Mouse (Mus musculus) adrenal gland (tissue): ENCODE measurements around the gene Vkorc1l1.

ENCODE experiments used
- intact Hi-C: fragments of 180-260 bp; cut with DNase I; formaldehyde crosslinking; loops from one replicate; pipeline ENCODE4 v1.15.1; 2025

The Vkorc1l1 gene

DNA sequence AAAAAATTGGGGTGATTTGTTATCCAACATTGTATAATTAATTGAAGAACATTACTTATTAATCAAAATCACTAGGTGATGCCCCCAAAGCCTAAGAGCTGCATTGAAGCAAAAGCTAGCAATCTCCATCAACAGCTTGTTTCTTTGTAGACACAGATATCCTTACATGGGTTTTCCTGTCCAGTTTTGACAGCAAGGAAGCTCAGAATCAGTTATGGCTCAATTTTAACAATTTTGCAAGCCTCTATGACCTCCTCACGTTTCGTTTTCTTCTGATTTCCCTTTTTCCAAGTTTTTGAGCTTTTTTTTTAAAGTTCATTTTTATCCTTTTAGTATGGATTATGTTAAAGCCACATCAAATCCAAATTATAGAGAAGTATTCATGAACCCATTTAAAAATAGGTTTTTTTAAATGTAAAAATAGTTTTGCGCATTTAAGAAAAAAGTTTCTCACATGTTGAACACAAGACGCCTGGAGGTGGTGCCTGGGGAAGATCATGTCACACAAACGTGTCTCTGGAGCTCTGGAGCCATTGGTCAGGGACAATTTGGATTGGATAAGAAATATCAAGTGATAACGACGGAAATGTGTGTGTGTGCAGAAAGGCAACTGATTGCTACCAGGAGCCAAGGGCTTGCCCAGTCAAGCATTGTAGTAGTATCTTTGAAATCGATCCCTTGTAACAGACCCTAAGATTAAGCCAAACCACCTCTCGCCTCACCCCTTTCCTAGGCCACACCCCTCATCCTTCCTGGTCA is 855 bp upstream of the Vkorc1l1 start:
- intact Hi-C loops, result loop anchor here (10.0 kb wide), 1 partner anchor 54 kb away; no protein-coding TSS in a partner anchor

DNA sequence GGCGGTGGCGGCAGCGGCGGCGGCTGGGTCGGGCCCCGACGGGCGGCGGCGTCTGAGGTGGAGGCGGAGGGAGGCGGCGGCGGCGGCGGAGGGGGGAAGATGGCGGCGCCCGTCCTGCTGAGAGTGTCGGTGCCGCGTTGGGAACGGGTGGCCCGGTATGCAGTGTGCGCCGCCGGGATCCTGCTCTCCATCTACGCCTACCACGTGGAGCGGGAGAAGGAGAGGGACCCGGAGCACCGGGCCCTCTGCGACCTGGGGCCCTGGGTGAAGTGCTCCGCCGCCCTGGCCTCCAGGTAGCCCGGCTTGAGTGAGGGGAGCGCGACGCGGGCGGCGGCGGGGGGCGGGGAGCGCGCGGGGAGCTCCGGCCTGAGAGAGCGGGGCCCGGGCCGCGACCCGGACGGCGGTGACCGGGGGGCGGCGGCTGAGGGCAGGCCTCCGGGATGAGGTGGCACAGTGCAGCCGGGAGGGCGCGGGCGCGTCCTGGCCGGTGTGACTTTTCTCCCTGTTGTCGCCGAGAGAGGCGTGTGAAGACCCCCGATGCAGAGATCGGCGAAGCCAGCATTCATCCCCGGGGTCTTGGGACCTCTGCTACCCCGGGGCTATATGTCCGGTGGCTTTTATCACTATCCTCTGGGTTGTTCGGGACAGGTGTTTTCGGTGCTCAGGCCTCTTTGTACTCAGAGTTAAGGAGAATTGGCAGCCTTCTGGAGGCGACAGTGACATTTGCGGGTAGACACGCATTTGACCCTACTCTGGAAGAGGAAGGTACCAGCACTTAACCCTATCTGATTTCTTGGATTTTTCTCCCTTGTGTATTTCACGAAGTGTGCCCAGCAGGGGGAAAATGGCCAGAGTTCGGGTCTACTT is 536 bp downstream of the Vkorc1l1 start:
- intact Hi-C loops, result loop anchor here (10.0 kb wide), 1 partner anchor 52 kb away; no protein-coding TSS in a partner anchor

DNA sequence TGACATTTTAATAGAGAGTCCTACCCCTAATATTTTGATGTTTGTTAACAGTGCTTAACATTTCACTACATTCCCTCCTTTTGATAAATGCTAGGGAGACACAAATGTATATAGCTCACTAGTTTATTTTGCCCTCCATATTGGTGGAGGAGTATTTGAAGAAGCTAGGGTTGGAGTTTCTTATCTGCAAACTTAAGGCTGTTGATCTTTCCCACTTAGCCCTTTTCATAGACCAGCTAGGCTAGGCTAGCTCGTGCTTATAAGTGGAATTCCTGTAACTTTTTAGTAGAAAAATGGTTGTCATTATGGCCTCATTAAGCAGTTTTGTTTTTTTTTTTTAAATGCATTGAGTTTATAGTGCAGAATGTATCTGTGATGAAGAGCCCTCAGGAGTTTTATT is 1.6 kb downstream of the Vkorc1l1 start:
- intact Hi-C loops, result loop anchor here (10.0 kb wide), 1 partner anchor 51 kb away; no protein-coding TSS in a partner anchor

DNA sequence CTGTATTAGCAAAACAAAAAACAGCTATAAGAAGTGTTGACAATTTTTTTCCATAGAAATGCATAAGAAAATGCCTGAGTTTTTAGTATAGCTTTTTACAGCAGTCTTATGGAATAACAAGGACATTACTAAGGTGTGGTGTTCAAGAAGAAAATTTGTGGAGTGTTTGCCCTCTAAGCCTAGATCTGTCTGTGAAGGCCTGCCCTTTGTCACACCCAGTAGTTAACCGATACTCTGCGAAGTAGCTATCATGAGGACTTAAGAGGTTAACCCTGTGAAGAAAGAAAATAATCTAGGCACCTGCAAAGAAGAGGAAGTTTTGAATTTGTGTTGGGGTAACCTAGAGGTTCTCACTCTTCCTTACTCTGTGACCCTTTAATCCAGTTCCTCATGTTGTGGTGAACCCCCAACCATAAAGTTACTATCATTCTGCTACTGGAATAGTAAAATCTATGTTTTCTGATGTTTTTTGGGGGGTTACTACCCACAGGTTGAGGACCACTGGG is 5.8 kb downstream of the Vkorc1l1 start:
- intact Hi-C loops, result loop anchor here (10.0 kb wide), 1 partner anchor 47 kb away; no protein-coding TSS in a partner anchor

DNA sequence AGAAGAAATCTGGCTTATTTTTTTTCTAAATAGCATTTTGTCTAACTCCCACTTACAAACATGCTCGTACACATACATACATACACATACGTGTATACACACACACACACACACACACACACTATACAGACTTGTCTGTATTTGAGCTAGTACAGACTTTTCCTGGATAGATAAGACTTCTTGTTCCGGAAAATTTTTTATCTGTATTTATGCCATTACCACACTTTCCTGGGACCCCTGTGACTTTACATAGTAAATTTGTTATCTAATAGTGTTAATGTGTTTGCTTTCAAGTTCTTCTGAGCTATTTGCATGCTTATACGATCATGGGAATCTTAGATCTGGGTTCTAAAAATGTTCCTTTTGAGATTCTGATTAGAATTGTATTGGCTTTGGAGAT is 10.4 kb downstream of the Vkorc1l1 start:
- intact Hi-C loops, result no loop called here

DNA sequence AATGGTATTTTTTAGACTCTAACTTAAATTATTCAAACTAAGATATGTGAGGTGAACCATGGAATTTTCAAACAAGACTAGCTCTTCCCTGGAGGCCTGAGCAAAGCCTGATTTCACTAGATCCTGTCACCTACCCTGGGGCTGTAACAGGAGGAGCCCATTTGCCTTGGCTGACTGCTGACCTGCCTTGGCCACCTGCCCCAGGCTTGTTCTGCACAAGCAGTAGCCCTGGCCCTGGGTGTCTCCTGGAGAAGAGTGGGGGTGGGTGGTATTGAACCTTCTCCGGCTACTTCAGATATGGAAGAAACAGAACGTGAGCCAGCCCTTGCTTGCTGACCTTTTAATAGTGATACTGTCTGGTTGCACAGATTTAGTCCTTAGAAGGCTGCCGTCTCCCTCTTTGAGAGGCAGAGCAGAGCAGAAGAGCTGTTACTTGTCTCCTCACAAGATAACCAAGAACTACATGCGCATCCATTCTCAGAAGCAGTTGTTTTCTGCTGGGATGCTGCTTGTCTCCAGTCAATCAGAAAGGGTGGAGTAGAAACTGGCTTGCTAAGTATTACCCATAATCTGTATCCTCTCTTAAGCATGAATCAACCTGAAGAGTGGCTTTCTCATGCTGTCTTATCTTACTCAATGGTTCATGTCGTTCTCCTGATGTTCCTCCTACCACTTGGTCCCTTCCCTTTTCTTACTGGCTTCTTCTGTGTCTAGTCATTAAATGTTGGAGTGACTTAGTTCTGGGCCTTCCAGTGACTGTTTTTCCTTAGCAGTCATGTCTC is 12.9 kb downstream of the Vkorc1l1 start:
- intact Hi-C loops, result no loop called here

DNA sequence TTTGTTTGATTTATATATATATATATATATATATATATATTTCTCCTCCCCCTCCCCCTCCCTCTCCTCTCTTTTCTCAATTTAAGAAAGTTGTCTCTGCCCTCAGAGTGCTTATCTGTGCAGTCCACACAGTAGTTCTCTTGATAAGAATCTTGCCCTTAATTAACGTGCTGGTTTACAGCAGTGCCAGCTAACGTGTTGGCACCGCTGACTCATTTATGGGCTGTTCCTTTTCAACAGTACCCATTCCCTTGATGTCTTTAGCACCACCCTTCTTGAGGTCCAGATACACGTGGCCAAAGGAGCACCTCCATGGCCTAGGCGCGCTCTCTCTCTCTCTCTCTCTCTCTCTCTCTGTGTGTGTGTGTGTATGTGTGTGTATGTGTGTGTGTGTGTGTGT is 14.0 kb downstream of the Vkorc1l1 start:
- intact Hi-C loops, result no loop called here

DNA sequence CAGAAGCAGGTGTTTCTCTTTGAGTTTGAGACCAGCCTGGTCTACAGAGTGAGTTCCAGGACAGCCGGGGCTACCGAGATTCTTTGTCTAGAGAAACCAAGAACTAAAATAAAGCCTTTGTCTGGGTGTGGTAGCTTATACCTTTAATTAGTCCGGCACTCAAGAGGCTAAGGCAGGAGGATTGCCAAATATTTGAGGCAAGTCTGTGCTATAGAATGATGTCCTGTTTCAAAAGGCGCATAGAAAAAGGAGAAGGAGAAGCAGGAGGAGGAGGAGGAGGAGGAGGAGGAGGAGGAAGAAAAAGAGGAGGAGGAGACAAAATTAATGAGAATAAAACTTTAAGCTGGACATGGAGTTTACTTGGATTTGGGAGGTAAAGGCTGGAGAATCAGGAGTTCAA is 21.5 kb downstream of the Vkorc1l1 start:
- intact Hi-C loops, result no loop called here

DNA sequence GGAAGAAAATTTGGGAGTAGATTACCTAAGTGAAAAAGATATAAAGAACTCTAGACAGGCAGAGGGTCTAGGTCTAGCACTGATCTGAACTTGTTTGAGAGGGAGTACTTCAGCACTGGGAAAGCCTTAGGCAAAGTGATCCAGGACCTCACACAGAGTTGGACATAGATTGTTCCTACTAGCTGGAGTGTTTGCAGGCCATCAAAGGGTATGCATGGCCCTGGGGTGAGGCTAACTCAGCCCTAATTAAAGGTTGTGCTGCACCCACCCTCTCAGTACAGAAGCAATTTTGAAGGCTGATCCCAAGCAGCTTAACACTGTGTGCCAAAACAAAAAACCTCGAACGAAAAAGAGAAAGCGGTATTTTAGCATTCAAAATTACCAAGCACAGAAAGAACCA is 24.7 kb downstream of the Vkorc1l1 start:
- intact Hi-C loops, result no loop called here

DNA sequence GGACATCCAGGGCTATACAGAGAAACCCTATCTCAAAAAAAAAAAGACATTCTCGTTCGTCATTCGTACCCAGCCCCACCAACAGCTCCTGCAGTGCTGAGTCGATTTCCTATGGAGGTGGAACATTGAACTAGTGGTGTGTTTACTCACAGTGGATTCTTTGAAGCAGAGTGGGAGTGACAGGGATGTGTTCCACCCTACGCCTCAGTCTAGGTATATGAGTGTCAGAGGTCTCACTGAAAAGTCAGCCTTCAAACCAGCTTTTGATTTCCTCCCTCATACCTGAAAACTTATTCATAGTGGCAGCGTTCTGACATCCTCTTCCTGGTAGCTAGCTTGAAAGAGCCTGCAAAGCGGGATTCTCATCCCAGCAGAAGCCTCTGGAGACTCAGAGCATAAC is 26.6 kb downstream of the Vkorc1l1 start:
- intact Hi-C loops, result no loop called here

DNA sequence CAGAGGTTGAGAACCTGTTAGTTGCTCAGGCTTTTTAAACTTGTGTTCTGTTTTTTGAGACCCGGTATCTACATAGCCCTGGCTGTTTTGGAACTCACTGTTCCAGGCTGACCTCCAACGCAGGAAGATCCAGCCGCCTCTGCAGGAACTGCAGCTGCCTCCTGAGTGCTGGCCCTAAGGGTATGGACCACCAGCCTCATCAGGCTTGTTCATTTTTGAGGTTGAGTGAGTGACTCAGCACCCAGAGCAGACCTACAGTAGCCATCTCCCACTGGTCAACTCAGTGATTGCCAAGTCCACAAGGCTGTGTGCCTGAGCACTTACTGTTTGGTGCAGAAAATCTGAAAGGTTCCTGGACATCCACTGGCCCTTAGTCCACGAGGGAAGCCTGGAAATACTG is 29.7 kb downstream of the Vkorc1l1 start:
- intact Hi-C loops, result no loop called here

DNA sequence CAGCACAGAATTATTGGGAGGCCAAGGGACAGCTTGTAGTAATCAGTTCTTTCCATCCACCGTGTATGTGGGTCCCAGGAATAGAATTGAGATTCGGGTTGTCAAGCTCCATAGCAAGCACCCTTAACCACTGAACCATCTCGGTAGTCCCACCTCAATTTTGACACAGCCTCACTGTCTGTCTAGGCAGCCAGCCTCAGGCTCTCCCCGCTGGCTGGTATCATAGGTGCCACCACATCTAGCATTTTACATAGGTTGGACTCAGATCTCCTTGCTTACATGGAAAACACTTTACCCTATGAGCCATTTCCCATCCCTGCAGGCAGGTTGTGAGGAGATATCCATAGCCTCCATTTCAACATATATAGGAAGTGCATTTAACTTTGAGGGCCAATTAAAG is 32.6 kb downstream of the Vkorc1l1 start:
- intact Hi-C loops, result no loop called here

DNA sequence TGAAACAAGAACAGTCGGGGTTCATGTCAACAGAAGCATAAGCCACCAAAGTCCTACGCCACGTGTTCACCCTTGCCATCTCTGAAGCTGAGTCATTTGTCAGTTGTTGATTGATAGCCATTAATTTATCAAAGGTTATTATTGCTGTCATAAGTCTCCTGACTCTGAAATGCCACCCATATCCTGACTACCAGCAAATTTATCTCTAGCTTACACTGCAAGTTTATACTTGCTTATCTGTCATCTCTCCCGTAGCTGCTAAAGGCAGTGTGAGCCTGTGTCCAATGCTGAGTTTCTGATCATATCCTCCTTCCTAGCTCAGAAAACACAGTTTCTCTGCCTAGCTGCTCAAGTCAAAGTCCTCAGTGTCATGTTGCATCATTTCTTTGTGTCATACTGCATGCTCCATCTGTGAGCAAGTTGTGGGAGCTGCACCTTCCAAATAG is 33.1 kb downstream of the Vkorc1l1 start:
- intact Hi-C loops, result no loop called here

DNA sequence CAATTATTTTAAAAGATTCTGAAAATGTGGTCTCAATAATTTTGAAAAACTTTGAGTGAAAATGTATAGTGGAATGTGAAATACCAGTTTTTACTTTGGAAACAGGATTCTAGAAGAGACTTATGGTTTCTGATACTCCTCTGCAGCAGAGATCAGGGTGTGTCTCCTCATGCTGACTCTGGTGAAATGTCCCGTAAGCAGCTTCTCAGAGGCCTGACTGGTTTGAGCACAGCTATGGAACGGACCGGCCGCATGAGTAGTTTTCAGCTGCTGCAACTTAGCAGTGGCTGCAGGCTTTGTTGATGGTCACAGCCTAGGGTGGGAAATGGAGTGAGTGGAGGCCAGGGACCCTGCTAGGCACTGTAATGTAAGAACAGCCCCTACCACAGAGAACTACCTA is 36.0 kb downstream of the Vkorc1l1 start:
- intact Hi-C loops, result no loop called here

DNA sequence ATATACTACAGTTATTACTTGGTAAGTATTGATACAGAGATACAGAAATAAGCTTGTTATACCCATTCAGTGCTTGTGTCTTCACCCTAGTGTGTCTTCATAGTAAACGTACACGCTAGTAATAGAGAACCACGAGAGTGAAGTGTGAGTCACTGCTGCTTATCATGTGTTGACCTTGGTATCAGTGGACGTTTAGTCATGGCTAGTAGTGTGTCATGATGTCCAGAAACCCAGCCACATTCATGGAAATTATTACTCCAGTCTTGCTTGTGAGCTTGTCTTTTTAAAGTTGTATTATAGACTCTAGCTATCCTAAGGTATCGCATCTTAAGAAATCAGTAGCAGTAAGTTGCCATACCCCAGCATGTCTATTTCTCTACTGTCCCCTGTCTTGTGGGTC is 36.8 kb downstream of the Vkorc1l1 start:
- intact Hi-C loops, result no loop called here

DNA sequence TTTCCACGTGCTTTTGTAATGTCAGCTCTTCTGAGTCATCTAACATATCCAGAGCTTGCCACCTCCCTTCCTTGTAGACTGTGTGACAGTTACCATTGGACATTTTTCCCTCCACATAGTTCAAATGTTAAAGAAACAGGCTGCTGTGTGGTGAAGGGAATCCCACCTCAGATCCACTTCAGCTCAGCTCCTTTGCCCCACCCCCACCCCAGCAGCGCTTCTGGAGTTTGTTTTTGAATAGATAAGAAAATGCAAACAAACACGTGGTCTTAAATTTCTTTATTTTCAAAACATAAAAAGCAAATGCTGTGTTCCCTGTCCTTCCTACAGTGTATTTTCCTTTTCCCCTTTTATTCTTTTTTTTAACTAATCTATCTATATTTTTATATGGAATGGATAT is 38.4 kb downstream of the Vkorc1l1 start:
- intact Hi-C loops, result no loop called here

DNA sequence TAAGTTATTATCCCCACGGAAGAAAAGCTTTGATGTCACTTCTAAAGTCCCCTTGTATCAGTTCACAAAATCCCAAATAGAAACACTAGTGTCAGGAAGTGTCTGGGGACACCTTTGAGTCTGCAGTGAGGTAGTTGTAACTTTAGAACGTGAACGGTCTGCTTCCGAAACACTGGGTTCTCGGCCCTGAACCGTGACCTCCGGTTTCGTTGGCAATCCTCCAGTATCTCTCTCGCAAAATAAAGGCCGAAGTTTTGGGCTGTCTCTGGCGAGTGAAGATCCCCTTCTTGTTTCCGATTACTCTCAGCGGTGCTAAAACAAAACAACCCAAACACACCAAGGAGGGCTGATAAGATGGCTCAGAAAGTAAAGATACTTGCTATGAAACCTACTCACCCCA is 47.6 kb downstream of the Vkorc1l1 start:
- intact Hi-C loops, result no loop called here

DNA sequence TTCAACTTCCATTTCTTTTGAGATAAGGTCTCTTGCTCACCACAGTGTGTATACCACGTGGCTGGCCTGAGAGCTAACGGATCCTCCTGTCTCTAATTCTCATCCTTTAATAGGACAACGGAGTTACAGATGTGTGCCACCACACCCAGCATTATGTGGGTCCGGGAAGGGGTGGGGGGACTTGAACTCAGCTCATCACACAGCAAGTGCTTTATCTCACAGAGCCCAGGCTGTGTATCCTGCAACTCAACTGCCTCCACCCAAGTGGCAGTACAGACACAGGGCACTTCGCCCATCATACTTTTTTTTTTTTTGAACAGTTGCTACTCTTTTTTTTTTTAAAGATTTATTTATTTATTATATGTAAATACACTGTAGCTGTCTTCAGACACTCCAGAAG is 50.1 kb downstream of the Vkorc1l1 start:
- intact Hi-C loops, result loop anchor here (10.0 kb wide), 1 partner anchor 47 kb away; the partner anchor contains the start of gene Vkorc1l1

DNA sequence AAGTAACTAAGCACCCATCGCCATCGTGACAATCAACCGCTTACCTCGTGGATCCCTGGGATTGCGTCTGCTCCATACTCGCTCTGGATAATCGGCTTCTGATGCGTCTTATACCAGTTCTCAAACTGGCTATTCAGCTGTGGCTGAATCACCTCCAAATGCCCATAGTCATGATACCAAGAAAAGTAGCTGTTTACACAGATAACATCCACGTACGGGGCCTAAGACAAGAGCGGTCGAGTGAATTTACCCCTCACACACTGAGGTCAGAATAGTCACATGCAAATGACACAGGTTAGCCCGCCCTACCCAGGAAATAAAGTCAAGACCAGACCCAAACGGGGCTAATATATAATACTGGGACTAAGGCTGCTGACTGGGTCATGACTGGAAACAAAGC is 51.6 kb downstream of the Vkorc1l1 start:
- intact Hi-C loops, result loop anchor here (10.0 kb wide), 1 partner anchor 49 kb away; the partner anchor contains the start of gene Vkorc1l1

DNA sequence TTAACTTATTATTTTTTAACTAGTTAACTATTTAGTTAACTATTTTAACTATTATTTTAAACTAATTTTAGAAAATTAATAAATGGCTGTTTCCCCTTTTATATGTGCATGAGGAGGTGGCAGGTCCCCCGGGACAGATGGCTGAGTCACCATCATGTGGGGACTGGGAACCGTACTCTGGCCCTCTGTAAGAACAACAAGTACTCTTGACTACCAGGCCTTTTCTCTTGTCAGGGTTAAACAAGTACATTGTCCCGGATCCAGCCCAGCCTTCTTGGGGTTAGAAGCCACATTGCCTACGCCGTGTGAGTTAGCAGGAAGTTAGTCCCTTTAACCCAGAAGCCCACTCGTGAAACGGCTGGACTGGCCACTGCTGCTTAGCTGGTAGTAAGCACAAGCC is 53.2 kb downstream of the Vkorc1l1 start:
- intact Hi-C loops, result loop anchor here (5.0 to 10.0 kb wide), 2 partner anchors 50 to 78 kb away; partner anchors contain the start of gene Vkorc1l1

DNA sequence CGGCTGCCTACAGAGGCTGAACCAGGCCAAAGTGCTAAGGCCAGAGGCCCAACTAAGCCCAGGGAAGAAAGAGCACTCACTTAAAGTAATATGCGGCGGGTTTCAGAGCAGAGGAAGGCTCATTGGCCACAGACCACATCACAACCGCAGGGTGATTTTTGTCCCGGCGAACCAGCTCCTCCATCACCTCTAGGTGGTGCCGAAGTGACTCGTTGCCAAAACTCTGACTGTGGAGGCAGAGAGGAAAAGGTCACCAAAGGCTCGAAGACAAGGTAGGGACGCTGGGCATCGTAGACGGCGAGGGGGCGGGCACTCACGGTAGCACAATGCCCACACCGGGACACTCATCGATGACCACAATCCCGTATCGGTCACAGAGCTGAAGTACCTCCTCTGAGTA is 55.9 kb downstream of the Vkorc1l1 start:
- intact Hi-C loops, result loop anchor here (5.0 to 10.0 kb wide), 2 partner anchors 53 to 80 kb away; partner anchors contain the start of gene Vkorc1l1
